Mouse (Mus musculus): Measurements from ENCODE around the gene Csdc2. TPM values are rescaled to one million over a fixed set of nuclear protein-coding genes. Genes with fewer than 3 reads are reported as not detected.

Csdc2 gene
- polyA plus RNA-seq, 1 experiment from 2014 or later: 12.4 TPM

- no peaks in the 10 kb centered on the region for H3K27me3 ChIP-seq (replicated peaks; ENCODE audit: control insufficient read depth, insufficient read depth, low read length)
- no peak overlapping the region for H3K9ac ChIP-seq (ENCODE audit: low read depth, low read length)
- no peaks in the 10 kb centered on the region for H3K36me3 ChIP-seq (ENCODE audit: control insufficient read depth, insufficient read depth, low read length)
- no peak overlapping the region for H3K4me2 ChIP-seq (ENCODE audit: low read depth, low read length)
- H3K27ac ChIP-seq (ENCODE audit: low read length): no peak overlapping the region
- no peaks in the 10 kb centered on the region for H3K4me1 ChIP-seq (ENCODE audit: control insufficient read depth, insufficient read depth, low read length)
- no peak overlapping the region for H3K4me3 ChIP-seq (ENCODE audit: low read length)
- ATAC-seq: no peak
- no peaks in the 10 kb centered on the region for H3K9me3 ChIP-seq (ENCODE audit: control insufficient read depth, low read length)
- 86% methylated on average over 10 of the region's 10 CpGs for WGBS
Observed at GRCm38 (mm10) chr15:81949076-81949475, 12.5 kb downstream of the Csdc2 start.

GRCm38 (mm10) chr15:81949476-81950131 lies 13.0 kb downstream of the Csdc2 start:
- H3K4me2 ChIP-seq (ENCODE audit: low read depth, low read length): no peak overlapping the region
- H3K27ac ChIP-seq (ENCODE audit: low read length): no peak overlapping the region
- H3K4me1 ChIP-seq (ENCODE audit: control insufficient read depth, insufficient read depth, low read length): no peaks in the 10 kb centered on the region
- no peaks in the 10 kb centered on the region for H3K36me3 ChIP-seq (ENCODE audit: control insufficient read depth, insufficient read depth, low read length)
- ATAC-seq: peak; percentile 74
- 65% methylated on average over 11 of the region's 11 CpGs for WGBS
- no peak overlapping the region for H3K4me3 ChIP-seq (ENCODE audit: low read length)
- no peaks in the 10 kb centered on the region for H3K9me3 ChIP-seq (ENCODE audit: control insufficient read depth, low read length)
- no peak overlapping the region for H3K9ac ChIP-seq (ENCODE audit: low read depth, low read length)
- H3K27me3 ChIP-seq (replicated peaks; ENCODE audit: control insufficient read depth, insufficient read depth, low read length): no peaks in the 10 kb centered on the region

- no peaks in the 10 kb centered on the region for H3K36me3 ChIP-seq (ENCODE audit: control insufficient read depth, insufficient read depth, low read length)
- H3K4me3 ChIP-seq (ENCODE audit: low read length): no peak overlapping the region
- no peaks in the 10 kb centered on the region for H3K27me3 ChIP-seq (replicated peaks; ENCODE audit: control insufficient read depth, insufficient read depth, low read length)
- no peak overlapping the region for H3K27ac ChIP-seq (ENCODE audit: low read length)
- H3K4me2 ChIP-seq (ENCODE audit: low read depth, low read length): no peak overlapping the region
- no peak for ATAC-seq
- WGBS: 78% methylated on average over 5 of the region's 5 CpGs
- no peaks in the 10 kb centered on the region for H3K9me3 ChIP-seq (ENCODE audit: control insufficient read depth, low read length)
- H3K9ac ChIP-seq (ENCODE audit: low read depth, low read length): no peak overlapping the region
- no peaks in the 10 kb centered on the region for H3K4me1 ChIP-seq (ENCODE audit: control insufficient read depth, insufficient read depth, low read length)
Observed at GRCm38 (mm10) chr15:81950716-81951115, 14.2 kb downstream of the Csdc2 start.

GRCm38 (mm10) chr15:81951159-81951558 lies 14.6 kb downstream of the Csdc2 start:
- Histone ChIP-seq H3K36me3 (ENCODE audit: control insufficient read depth, insufficient read depth, low read length) (no peaks in the 10 kb centered on the region), H3K9ac (ENCODE audit: low read depth, low read length) (no peak overlapping the region), H3K27ac (ENCODE audit: low read length) (no peak overlapping the region), H3K4me2 (ENCODE audit: low read depth, low read length) (no peak overlapping the region), H3K27me3 (replicated peaks; ENCODE audit: control insufficient read depth, insufficient read depth, low read length) (no peaks in the 10 kb centered on the region), H3K9me3 (ENCODE audit: control insufficient read depth, low read length) (no peaks in the 10 kb centered on the region), H3K4me3 (ENCODE audit: low read length) (no peak overlapping the region), H3K4me1 (ENCODE audit: control insufficient read depth, insufficient read depth, low read length) (no peaks in the 10 kb centered on the region)
- no peak for ATAC-seq
- WGBS: 88% methylated on average over 9 of the region's 9 CpGs

GRCm38 (mm10) chr15:81952310-81952709 lies 15.8 kb downstream of the Csdc2 start:
- no peaks in the 10 kb centered on the region for H3K27me3 ChIP-seq (replicated peaks; ENCODE audit: control insufficient read depth, insufficient read depth, low read length)
- no peak for ATAC-seq
- no peaks in the 10 kb centered on the region for H3K4me1 ChIP-seq (ENCODE audit: control insufficient read depth, insufficient read depth, low read length)
- no peak overlapping the region for H3K4me2 ChIP-seq (ENCODE audit: low read depth, low read length)
- no peaks in the 10 kb centered on the region for H3K9me3 ChIP-seq (ENCODE audit: control insufficient read depth, low read length)
- H3K4me3 ChIP-seq (ENCODE audit: low read length): no peak overlapping the region
- no peak overlapping the region for H3K9ac ChIP-seq (ENCODE audit: low read depth, low read length)
- WGBS: 76% methylated on average over 4 of the region's 4 CpGs
- no peaks in the 10 kb centered on the region for H3K36me3 ChIP-seq (ENCODE audit: control insufficient read depth, insufficient read depth, low read length)
- no peak overlapping the region for H3K27ac ChIP-seq (ENCODE audit: low read length)

- Histone ChIP-seq H3K4me2 (ENCODE audit: low read depth, low read length) (no peak overlapping the region), H3K4me1 (ENCODE audit: control insufficient read depth, insufficient read depth, low read length) (no peaks in the 10 kb centered on the region), H3K27me3 (replicated peaks; ENCODE audit: control insufficient read depth, insufficient read depth, low read length) (no peaks in the 10 kb centered on the region), H3K4me3 (ENCODE audit: low read length) (no peak overlapping the region), H3K27ac (ENCODE audit: low read length) (no peak overlapping the region), H3K9ac (ENCODE audit: low read depth, low read length) (no peak overlapping the region), H3K9me3 (ENCODE audit: control insufficient read depth, low read length) (no peaks in the 10 kb centered on the region), H3K36me3 (ENCODE audit: control insufficient read depth, insufficient read depth, low read length) (no peaks in the 10 kb centered on the region)
- no peak for ATAC-seq
- WGBS: 98% methylated on average over 9 of the region's 9 CpGs
Observed at GRCm38 (mm10) chr15:81954151-81954583, 17.6 kb downstream of the Csdc2 start.

GRCm38 (mm10) chr15:81954716-81955115 lies 18.2 kb downstream of the Csdc2 start:
- Histone ChIP-seq H3K4me1 (ENCODE audit: control insufficient read depth, insufficient read depth, low read length) (no peaks in the 10 kb centered on the region), H3K36me3 (ENCODE audit: control insufficient read depth, insufficient read depth, low read length) (no peaks in the 10 kb centered on the region), H3K4me3 (ENCODE audit: low read length) (no peak overlapping the region), H3K27ac (ENCODE audit: low read length) (no peak overlapping the region), H3K4me2 (ENCODE audit: low read depth, low read length) (no peak overlapping the region), H3K27me3 (replicated peaks; ENCODE audit: control insufficient read depth, insufficient read depth, low read length) (no peaks in the 10 kb centered on the region), H3K9me3 (ENCODE audit: control insufficient read depth, low read length) (no peaks in the 10 kb centered on the region), H3K9ac (ENCODE audit: low read depth, low read length) (no peak overlapping the region)
- 95% methylated on average over 6 of the region's 6 CpGs for WGBS
- no peak for ATAC-seq

- Histone ChIP-seq H3K27me3 (replicated peaks; ENCODE audit: control insufficient read depth, insufficient read depth, low read length) (no peaks in the 10 kb centered on the region), H3K4me2 (ENCODE audit: low read depth, low read length) (no peak overlapping the region), H3K4me1 (ENCODE audit: control insufficient read depth, insufficient read depth, low read length) (no peaks in the 10 kb centered on the region), H3K9ac (ENCODE audit: low read depth, low read length) (no peak overlapping the region), H3K9me3 (ENCODE audit: control insufficient read depth, low read length) (no peaks in the 10 kb centered on the region), H3K36me3 (ENCODE audit: control insufficient read depth, insufficient read depth, low read length) (no peaks in the 10 kb centered on the region), H3K27ac (ENCODE audit: low read length) (no peak overlapping the region), H3K4me3 (ENCODE audit: low read length) (no peak overlapping the region)
- 93% methylated on average over 15 of the region's 15 CpGs for WGBS
- ATAC-seq: no peak
Observed at GRCm38 (mm10) chr15:81955414-81955813, 18.9 kb downstream of the Csdc2 start.

- Histone ChIP-seq H3K36me3 (ENCODE audit: control insufficient read depth, insufficient read depth, low read length) (no peaks in the 10 kb centered on the region), H3K9me3 (ENCODE audit: control insufficient read depth, low read length) (no peaks in the 10 kb centered on the region), H3K27me3 (replicated peaks; ENCODE audit: control insufficient read depth, insufficient read depth, low read length) (no peaks in the 10 kb centered on the region), H3K4me1 (ENCODE audit: control insufficient read depth, insufficient read depth, low read length) (no peaks in the 10 kb centered on the region), H3K4me3 (ENCODE audit: low read length) (no peak overlapping the region), H3K9ac (ENCODE audit: low read depth, low read length) (no peak overlapping the region), H3K4me2 (ENCODE audit: low read depth, low read length) (no peak overlapping the region), H3K27ac (ENCODE audit: low read length) (no peak overlapping the region)
- ATAC-seq: no peak
- WGBS: 57% methylated on average over 8 of the region's 8 CpGs
Observed at GRCm38 (mm10) chr15:81956457-81956856, 19.9 kb downstream of the Csdc2 start.

- Histone ChIP-seq H3K27ac (ENCODE audit: low read length) (no peak overlapping the region), H3K27me3 (replicated peaks; ENCODE audit: control insufficient read depth, insufficient read depth, low read length) (no peaks in the 10 kb centered on the region), H3K36me3 (ENCODE audit: control insufficient read depth, insufficient read depth, low read length) (no peaks in the 10 kb centered on the region), H3K4me2 (ENCODE audit: low read depth, low read length) (no peak overlapping the region), H3K4me3 (ENCODE audit: low read length) (no peak overlapping the region), H3K9ac (ENCODE audit: low read depth, low read length) (no peak overlapping the region), H3K9me3 (ENCODE audit: control insufficient read depth, low read length) (no peaks in the 10 kb centered on the region), H3K4me1 (ENCODE audit: control insufficient read depth, insufficient read depth, low read length) (no peaks in the 10 kb centered on the region)
- no peak for ATAC-seq
- WGBS: 85% methylated on average over 11 of the region's 11 CpGs
Observed at GRCm38 (mm10) chr15:81957598-81957997, 21.0 kb downstream of the Csdc2 start.

Measured in intestine, embryonic 16.5 days (tissue).